Mouse (Mus musculus): ENCODE results near the gene Ace2.

Ace2 gene

GRCm38 (mm10) chrX:164139032-164139431 is at the start of gene Ace2:
TSS of gene Ace2 (plus strand) at chrX:164139332.
- DNase-seq (ENCODE audit: low spot score), result no peak

GRCm38 (mm10) chrX:164089916-164090315 is 49.2 kb upstream of the Ace2 start:
- DNase-seq (ENCODE audit: low spot score), result no peak

- DNase-seq (ENCODE audit: low spot score), result peak; percentile 4
Observed at GRCm38 (mm10) chrX:164092300-164093169, 46.6 kb upstream of the Ace2 start.

GRCm38 (mm10) chrX:164093435-164093834 is 45.7 kb upstream of the Ace2 start:
- no peak for DNase-seq (ENCODE audit: low spot score)

GRCm38 (mm10) chrX:164095838-164096237 is 43.3 kb upstream of the Ace2 start:
- DNase-seq (ENCODE audit: low spot score), result no peak

- DNase-seq (ENCODE audit: low spot score), result no peak
Observed at GRCm38 (mm10) chrX:164101483-164101882, 37.6 kb upstream of the Ace2 start.

GRCm38 (mm10) chrX:164102198-164102597 is 36.9 kb upstream of the Ace2 start:
- DNase-seq (ENCODE audit: low spot score), result no peak

GRCm38 (mm10) chrX:164102656-164103055 is 36.5 kb upstream of the Ace2 start:
- DNase-seq (ENCODE audit: low spot score), result no peak

- DNase-seq (ENCODE audit: low spot score), result no peak
Observed at GRCm38 (mm10) chrX:164111146-164111545, 28.0 kb upstream of the Ace2 start.

- no peak for DNase-seq (ENCODE audit: low spot score)
Observed at GRCm38 (mm10) chrX:164113744-164114143, 25.4 kb upstream of the Ace2 start.

- no peak for DNase-seq (ENCODE audit: low spot score)
Observed at GRCm38 (mm10) chrX:164123942-164124341, 15.2 kb upstream of the Ace2 start.

GRCm38 (mm10) chrX:164133531-164133930 is 5.6 kb upstream of the Ace2 start:
- DNase-seq (ENCODE audit: low spot score), result no peak

- no peak for DNase-seq (ENCODE audit: low spot score)
Observed at GRCm38 (mm10) chrX:164135304-164135818, 3.8 kb upstream of the Ace2 start.

- no peak for DNase-seq (ENCODE audit: low spot score)
Observed at GRCm38 (mm10) chrX:164145463-164146250, 6.5 kb downstream of the Ace2 start.

GRCm38 (mm10) chrX:164152703-164153102 is 13.6 kb downstream of the Ace2 start:
- no peak for DNase-seq (ENCODE audit: low spot score)

GRCm38 (mm10) chrX:164153606-164154005 is 14.5 kb downstream of the Ace2 start:
- DNase-seq (ENCODE audit: low spot score), result no peak

- no peak for DNase-seq (ENCODE audit: low spot score)
Observed at GRCm38 (mm10) chrX:164154594-164154993, 15.5 kb downstream of the Ace2 start.

GRCm38 (mm10) chrX:164164681-164165080 is 25.5 kb downstream of the Ace2 start:
- no peak for DNase-seq (ENCODE audit: low spot score)

- DNase-seq (ENCODE audit: low spot score), result no peak
Observed at GRCm38 (mm10) chrX:164171034-164171433, 31.9 kb downstream of the Ace2 start.

- no peak for DNase-seq (ENCODE audit: low spot score)
Observed at GRCm38 (mm10) chrX:164173880-164174279, 34.7 kb downstream of the Ace2 start.

- DNase-seq (ENCODE audit: low spot score), result no peak
Observed at GRCm38 (mm10) chrX:164175311-164175710, 36.2 kb downstream of the Ace2 start.

- no peak for DNase-seq (ENCODE audit: low spot score)
Observed at GRCm38 (mm10) chrX:164175780-164176179, 36.6 kb downstream of the Ace2 start.

GRCm38 (mm10) chrX:164178856-164179255 is 39.7 kb downstream of the Ace2 start:
- DNase-seq (ENCODE audit: low spot score), result no peak

Data from embryo, embryonic 10.5 days (tissue).